Mouse (Mus musculus) adrenal gland, postnatal 25 days (tissue): ENCODE measurements around the gene Rgs6. TPM values are rescaled to one million over a fixed set of nuclear protein-coding genes. Genes with fewer than 3 reads are reported as not detected.
A peak's percentile ranks its signal among the peaks of the same experiment; 100 is the strongest.

Experiments
- DNase-seq: peaks from one replicate; pipeline ENCODE4 v3.0.0; 2021; ENCODE audit warnings: mixed read lengths
- total RNA-seq: library from RNA; stranded (reverse); gene quantifications from 2 replicates; pipeline ENCODE4 v1.2.3, GENCODE M21; 2021

Gene Rgs6
- total RNA-seq, 1 experiment from 2014 or later, result 0.67 TPM

- DNase-seq, result no peak
These were observed 390.2 kb downstream of the Rgs6 start for GRCm38 (mm10) chr12:82978275-82978674.

GRCm38 (mm10) chr12:82982716-82983115 is 394.6 kb downstream of the Rgs6 start:
- DNase-seq, result no peak

GRCm38 (mm10) chr12:82985300-82985699 is 397.2 kb downstream of the Rgs6 start:
- DNase-seq, result no peak

- no peak for DNase-seq
These were observed 399.6 kb downstream of the Rgs6 start for GRCm38 (mm10) chr12:82987661-82988060.

DNA sequence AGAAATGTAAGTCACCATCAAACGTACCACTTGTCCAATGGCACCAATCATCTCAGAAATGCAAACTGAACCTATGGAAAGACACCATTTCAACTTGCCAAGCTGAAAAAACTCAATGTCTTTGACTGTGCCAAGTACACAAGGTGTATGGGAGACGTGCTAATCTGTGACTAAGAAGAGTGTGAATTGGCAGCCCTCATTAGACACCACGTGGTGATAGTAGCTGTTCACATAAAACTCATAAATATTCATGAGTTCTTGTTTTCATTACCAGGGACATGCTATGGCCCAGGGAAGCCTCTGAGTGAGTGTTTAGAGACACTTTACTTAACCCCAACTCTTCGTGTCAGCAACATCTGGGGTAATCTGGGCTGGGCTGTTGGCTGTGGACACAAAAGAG is 405.8 kb downstream of the Rgs6 start:
- no peak for DNase-seq

GRCm38 (mm10) chr12:82996775-82997174 is 408.7 kb downstream of the Rgs6 start:
- DNase-seq, result no peak

- DNase-seq, result peak; percentile 8
These were observed 410.7 kb downstream of the Rgs6 start for GRCm38 (mm10) chr12:82998682-82999332.

DNA sequence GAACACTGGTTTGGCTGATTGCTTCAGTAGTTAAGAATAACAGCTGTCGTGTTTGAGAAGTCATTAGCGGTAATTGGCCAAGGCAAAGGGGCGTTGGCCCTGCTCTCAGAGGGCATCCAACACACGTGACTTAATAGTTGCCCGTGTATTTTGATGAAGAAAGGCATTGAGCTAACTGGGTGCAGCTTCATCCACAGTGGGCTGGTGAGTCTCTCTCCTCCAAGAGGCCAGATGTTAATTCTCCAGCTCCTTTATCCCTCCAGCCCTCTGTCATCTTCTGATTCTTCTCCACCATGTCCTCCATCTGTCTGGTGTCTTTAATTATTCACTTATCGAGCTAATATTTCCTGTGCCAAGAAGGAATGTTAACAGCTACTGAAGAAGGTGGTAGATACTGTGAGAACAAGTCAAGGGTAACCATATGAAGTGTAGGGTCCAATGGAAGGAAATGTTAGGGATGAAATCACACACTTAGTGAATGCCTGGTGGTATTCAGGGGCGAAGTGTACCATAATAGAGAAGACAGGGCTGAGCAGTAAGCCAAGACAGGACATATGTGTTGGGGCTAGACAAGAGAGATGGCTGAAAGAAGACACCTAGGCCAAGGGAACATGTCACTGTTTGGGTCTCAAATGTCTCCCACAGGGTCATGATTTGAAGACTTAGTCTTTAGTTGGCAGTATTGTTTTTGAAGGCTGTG is 411.4 kb downstream of the Rgs6 start:
- DNase-seq, result no peak

- DNase-seq, result no peak
These were observed 412.0 kb downstream of the Rgs6 start for GRCm38 (mm10) chr12:83000033-83000570.

GRCm38 (mm10) chr12:83000957-83001356 is 412.9 kb downstream of the Rgs6 start:
- DNase-seq, result no peak

DNA sequence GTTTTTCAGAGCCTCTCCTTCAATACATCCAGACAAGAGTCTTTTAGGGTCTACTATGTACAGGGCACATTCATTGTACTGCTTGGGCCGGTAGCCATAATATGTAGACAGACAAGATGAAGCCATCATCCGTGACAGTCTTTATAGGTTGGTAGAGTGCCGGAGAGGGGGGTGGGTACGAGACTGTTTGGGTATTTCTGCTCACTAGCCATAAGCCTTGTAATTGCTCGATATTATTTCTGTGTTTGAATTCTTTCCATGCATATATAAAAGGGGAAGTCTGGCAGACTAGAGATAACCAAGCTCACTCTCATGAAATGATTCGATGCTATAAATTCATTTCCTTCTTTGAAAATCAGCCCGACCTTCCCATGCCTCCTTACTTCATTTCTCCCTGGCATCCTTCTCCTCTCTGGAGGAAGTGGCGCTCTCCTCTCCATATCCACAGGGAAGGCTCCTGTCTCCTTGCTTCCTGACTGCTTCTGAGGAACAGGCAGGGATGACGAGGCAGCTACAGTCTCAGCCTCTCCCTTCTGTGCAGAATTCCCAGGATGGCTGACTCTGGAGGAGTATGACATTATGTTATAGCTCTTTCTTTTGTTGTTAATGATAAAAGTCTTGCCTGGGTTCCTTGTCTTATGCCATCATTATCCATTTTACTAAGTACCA is 416.1 kb downstream of the Rgs6 start:
- no peak for DNase-seq

- DNase-seq, result no peak
These were observed 423.0 kb downstream of the Rgs6 start for GRCm38 (mm10) chr12:83011056-83011565.

- DNase-seq, result no peak
These were observed 426.0 kb downstream of the Rgs6 start for GRCm38 (mm10) chr12:83013918-83014691.

DNA sequence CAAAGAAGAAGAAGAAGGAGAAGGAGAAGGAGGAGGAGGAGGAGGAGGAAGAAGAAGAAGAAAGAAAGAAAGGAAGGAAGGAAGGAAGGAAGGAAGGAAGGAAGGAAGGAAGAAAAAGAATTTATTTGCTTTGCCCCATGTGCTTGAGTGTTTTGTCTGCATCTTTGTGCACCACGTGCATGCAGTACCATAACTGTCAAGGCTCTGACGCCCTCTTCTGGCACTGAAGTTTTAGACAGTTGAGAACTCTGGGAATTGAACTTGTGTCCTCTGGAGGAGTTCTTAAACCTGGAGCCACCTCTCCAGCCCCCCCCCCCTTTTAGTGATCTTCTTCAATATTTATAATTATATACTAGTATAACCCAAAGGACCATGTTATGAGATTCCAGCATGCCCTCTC is 426.8 kb downstream of the Rgs6 start:
- no peak for DNase-seq

DNA sequence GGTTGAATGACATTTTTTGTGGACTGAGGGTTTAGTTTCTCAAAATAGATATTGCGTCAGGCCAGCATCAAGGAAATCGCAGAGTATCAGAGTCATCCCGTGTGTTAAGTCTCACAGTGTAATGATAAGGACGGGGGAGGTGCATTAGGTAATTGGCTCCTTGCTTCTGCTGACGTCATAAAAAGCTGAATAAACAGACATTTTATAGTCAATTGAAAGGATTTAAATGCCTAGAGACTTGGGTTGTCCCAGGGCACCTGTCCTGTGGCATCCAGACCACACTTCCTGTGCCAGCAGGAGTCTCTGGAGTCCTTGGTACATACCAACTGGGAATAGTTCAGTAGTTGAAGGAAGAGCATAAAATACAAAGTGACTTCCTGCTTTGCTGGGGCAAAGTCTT is 427.3 kb downstream of the Rgs6 start:
- DNase-seq, result no peak

- DNase-seq, result no peak
These were observed 428.4 kb downstream of the Rgs6 start for GRCm38 (mm10) chr12:83016486-83016885.

- peak; percentile 75 for DNase-seq
These were observed 429.9 kb downstream of the Rgs6 start for GRCm38 (mm10) chr12:83018005-83018404.

- DNase-seq, result no peak
These were observed 438.9 kb downstream of the Rgs6 start for GRCm38 (mm10) chr12:83026985-83027384.

GRCm38 (mm10) chr12:83033171-83033835 is 445.2 kb downstream of the Rgs6 start:
- DNase-seq, result no peak

DNA sequence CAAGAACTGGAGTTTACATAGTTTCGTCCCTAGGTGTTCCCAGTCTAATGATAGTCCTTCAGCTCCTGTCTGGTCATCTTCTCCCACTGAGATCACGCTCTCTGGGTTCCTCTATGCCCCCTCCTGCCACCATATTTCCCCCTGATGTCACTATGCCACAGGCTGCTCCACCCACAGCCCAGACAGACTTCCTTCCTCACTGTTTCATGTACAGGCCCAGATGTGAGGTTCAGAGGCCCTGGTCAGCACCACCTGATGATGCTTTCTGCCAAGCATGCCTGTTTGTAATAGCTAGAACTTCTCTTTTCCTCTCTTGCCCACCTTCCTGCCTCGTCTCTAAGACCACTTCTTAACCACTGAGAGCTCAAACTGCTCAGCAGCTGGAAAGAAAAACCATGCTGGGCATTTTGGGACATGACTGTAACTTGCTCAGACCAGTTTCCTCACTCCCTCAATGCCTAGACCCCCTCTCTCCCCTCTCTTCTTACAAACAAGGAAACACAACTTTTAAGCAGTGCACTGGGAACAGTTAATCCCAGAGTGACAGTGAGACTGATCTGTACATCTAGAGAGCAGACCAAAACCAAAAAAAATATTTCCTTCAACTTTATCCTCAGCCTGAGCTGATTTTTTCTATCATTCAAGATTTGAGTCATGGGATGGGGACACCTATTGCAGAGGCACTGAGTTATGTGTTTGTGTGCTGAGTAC is 446.9 kb downstream of the Rgs6 start:
- DNase-seq, result no peak
